Comparison of ENCODE assay signal across 16 mouse cellular contexts in genomic region chr2:31031972-31032371, GRCm38 (mm10).
"Had no signal": no experiment of that assay in that cellular context is flagged by ENCODE, and none has a peak within 500 bp of the region (broad histone marks: within the 10 kb centered on the region; RNA-seq: fewer than 3 reads in every experiment).

No protein-coding gene starts in this region.

- ATAC-seq: intestine, embryonic 15.5 days; liver, postnatal 0 days; midbrain, embryonic 15.5 days had no signal

- H3K4me3 ChIP-seq: intestine, embryonic 15.5 days; limb, embryonic 12.5 days; liver, embryonic 13.5 days; lung, embryonic 15.5 days; megakaryocyte, embryonic 14.5 days; midbrain, embryonic 15.5 days; neural tube, embryonic 12.5 days; stomach, embryonic 15.5 days had no signal

- H3K27me3 ChIP-seq: intestine, embryonic 15.5 days; limb, embryonic 12.5 days; liver, embryonic 13.5 days; lung, embryonic 15.5 days; megakaryocyte, embryonic 14.5 days; midbrain, embryonic 15.5 days; neural tube, embryonic 12.5 days; stomach, embryonic 15.5 days had no signal

- H3K4me2 ChIP-seq: intestine, embryonic 15.5 days; limb, embryonic 12.5 days; liver, embryonic 13.5 days; lung, embryonic 15.5 days; midbrain, embryonic 11.5 days; midbrain, embryonic 15.5 days; neural tube, embryonic 12.5 days; stomach, embryonic 15.5 days had no signal

- H3K9me3 ChIP-seq: intestine, embryonic 15.5 days; liver, embryonic 13.5 days; lung, embryonic 15.5 days; megakaryocyte, embryonic 14.5 days; midbrain, embryonic 15.5 days; neural tube, embryonic 12.5 days; stomach, embryonic 15.5 days had no signal

- H3K4me1 ChIP-seq: intestine, embryonic 15.5 days; limb, embryonic 12.5 days; lung, embryonic 15.5 days; midbrain, embryonic 15.5 days; neural tube, embryonic 12.5 days; stomach, embryonic 15.5 days had no signal

- DNase-seq: liver; liver, embryonic 13.5 days; liver, postnatal 0 days; lung, postnatal 14 days; thymus, adult 2 months; thymus, postnatal 25 days had no signal

- H3K9ac ChIP-seq: intestine, embryonic 15.5 days; limb, embryonic 12.5 days; liver, embryonic 13.5 days; liver, postnatal 0 days; lung, embryonic 15.5 days; midbrain, embryonic 15.5 days; neural tube, embryonic 12.5 days; stomach, embryonic 15.5 days had no signal

- H3K27ac ChIP-seq: intestine, embryonic 15.5 days; kidney, postnatal 0 days; limb, embryonic 12.5 days; liver, embryonic 13.5 days; lung, embryonic 15.5 days; macrophage; midbrain, embryonic 15.5 days; neural tube, embryonic 12.5 days; stomach, embryonic 15.5 days had no signal
